Mouse (Mus musculus) bone marrow macrophage, adult 2 months (primary cell): ENCODE data around the gene 6030452D12Rik.

Source experiments
- CTCF ChIP-seq: IDR thresholded peaks from 2 replicates; pipeline ENCODE4 v1.5.1; 2012; ENCODE audit warnings: low read depth, mild to moderate bottlenecking, low read length, moderate library complexity
- POLR2A ChIP-seq: IDR thresholded peaks from 2 replicates; pipeline ENCODE4 v1.6.1; 2012; ENCODE audit warnings: mild to moderate bottlenecking, low read depth, low read length, borderline replicate concordance

- TF ChIP-seq CTCF (no peak), POLR2A (no peak)
Measured at GRCm38 (mm10) chr8:106520578-106520977, 20.3 kb downstream of the 6030452D12Rik start.
